Mouse (Mus musculus): ENCODE measurements around the gene Adgrv1. TPM values are rescaled to one million over a fixed set of nuclear protein-coding genes. Genes with fewer than 3 reads are reported as not detected.

The Adgrv1 gene
- total RNA-seq, 2 experiments from 2014 or later: 0.29 to 0.32 TPM

GRCm38 (mm10) chr13:81094513-81094912 lies 538.4 kb downstream of the Adgrv1 start:
- no peak for DNase-seq (ENCODE audit: low spot score in 2 of 2)

GRCm38 (mm10) chr13:81090051-81090836 lies 542.7 kb downstream of the Adgrv1 start:
- no peak for DNase-seq (ENCODE audit: low spot score in 2 of 2)

- no peak for DNase-seq (ENCODE audit: low spot score in 2 of 2)
Measured at GRCm38 (mm10) chr13:81086969-81087682, 545.8 kb downstream of the Adgrv1 start.

DNA sequence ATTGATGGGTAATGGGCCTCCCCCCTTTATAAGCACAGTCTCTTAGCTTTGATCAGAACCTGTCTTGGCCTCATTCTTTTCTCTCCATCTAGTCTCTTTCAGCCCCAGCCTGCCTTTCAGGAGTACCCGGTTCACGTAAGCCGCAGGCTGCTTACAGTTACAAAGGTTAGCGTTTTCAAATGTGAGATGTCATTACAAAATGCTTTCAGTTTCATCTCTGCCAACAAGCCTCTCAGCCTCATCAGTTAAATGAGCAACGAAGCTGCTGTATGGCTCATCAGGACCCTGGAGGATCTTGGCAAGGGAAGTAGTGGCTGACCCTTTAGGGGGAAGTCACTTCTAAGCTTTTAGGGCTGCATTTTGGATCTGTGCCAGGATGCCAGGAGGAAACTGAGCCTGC lies 560.7 kb downstream of the Adgrv1 start:
- DNase-seq (ENCODE audit: low spot score in 2 of 2): no peak

DNA sequence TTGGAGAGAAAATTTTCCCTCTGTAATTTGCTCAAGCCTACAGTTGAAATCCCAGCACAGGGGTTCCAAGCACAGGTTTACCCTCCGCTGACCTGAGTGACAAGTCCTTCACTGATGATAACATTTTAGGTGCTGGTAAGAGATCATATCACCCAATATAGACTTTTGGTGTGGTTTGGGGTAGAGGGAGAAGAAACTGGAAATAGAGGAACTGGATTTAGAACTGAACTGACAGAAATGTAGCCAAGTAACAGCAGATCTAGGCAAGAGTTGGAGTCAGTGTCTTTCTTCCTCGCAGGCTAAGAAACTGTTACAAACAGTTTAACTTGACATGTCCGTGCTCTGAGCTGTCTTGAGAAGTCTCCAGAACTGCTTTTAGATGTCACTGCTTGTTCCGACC lies 581.5 kb downstream of the Adgrv1 start:
- no peak for DNase-seq (ENCODE audit: low spot score in 2 of 2)

DNA sequence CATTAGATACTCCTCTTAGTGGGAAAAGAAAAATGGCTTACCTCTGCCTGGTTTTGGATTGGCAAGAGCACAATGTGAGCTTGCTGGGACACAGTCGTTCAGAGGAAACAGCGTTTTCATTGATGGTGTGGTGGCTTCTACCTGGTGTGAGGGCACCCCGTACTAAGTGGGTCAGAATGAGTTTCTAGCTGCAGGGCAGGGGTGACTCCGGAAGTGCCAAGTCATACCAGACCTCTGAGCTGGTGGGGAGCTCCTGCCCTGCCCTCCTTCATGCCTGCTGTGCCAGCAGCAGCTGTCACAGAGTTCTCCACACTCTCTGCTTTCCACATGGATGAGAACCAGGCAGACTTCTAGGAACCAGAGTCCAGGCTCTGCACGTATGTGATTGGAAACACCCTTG lies 582.0 kb downstream of the Adgrv1 start:
- peak in 1 of 2 experiments; percentile 8 for DNase-seq (ENCODE audit: low spot score in 2 of 2)

- no peak for DNase-seq (ENCODE audit: low spot score in 2 of 2)
Measured at GRCm38 (mm10) chr13:81045345-81045744, 587.6 kb downstream of the Adgrv1 start.

Small RNAs within 50 kb of the gene (microRNA-seq; reads per million reads assigned to microRNA genes)
- not detected for gene Gm25241

Other genes with a start within 250 kb of the Adgrv1 start
- gene Lysmd3, start 24.5 kb upstream of the Adgrv1 start, total RNA-seq (2021): 10 to 100 TPM; 17.6 to 17.9 TPM
- gene Polr3g, start 77.9 kb upstream of the Adgrv1 start, total RNA-seq (2021): 1 to 10 TPM; 1.8 to 2.5 TPM
- gene Mblac2, start 78.2 kb upstream of the Adgrv1 start, total RNA-seq (2021): 1 to 10 TPM; 3.0 to 3.4 TPM
- 10 to 100 TPM; 86.4 TPM for gene Cetn3, start 149.9 kb upstream of the Adgrv1 start, total RNA-seq (2021)

All from gastrocnemius, postnatal 4 days (tissue).